Mouse (Mus musculus): Measurements from ENCODE around the gene Svbp. TPM values are rescaled to one million over a fixed set of nuclear protein-coding genes. Genes with fewer than 3 reads are reported as not detected.

Svbp gene
- total RNA-seq (2022) = 10 to 100 TPM; 15.2 to 18.2 (median 16.4) TPM

GRCm38 (mm10) chr4:119194909-119195581 lies at the start of gene Svbp:
Gene Svbp (plus strand): TSS chr4:119195306.
- peak; percentile 56 to 68 for DNase-seq (ENCODE audit: low spot score in 2 of 2)

GRCm38 (mm10) chr4:119146816-119147215 lies 48.3 kb upstream of the Svbp start:
- DNase-seq (ENCODE audit: low spot score in 2 of 2) = no peak

- DNase-seq (ENCODE audit: low spot score in 2 of 2) = no peak
These were observed 47.8 kb upstream of the Svbp start for GRCm38 (mm10) chr4:119147347-119147746.

GRCm38 (mm10) chr4:119148741-119149140 lies 46.4 kb upstream of the Svbp start:
- no peak for DNase-seq (ENCODE audit: low spot score in 2 of 2)

GRCm38 (mm10) chr4:119157186-119157585 lies 37.9 kb upstream of the Svbp start:
- DNase-seq (ENCODE audit: low spot score in 2 of 2) = no peak

- DNase-seq (ENCODE audit: low spot score in 2 of 2) = no peak
These were observed 37.2 kb upstream of the Svbp start for GRCm38 (mm10) chr4:119157891-119158290.

- no peak for DNase-seq (ENCODE audit: low spot score in 2 of 2)
These were observed 33.7 kb upstream of the Svbp start for GRCm38 (mm10) chr4:119161358-119161757.

GRCm38 (mm10) chr4:119162990-119163389 lies 32.1 kb upstream of the Svbp start:
- DNase-seq (ENCODE audit: low spot score in 2 of 2) = no peak

GRCm38 (mm10) chr4:119165916-119166315 lies 29.2 kb upstream of the Svbp start:
- no peak for DNase-seq (ENCODE audit: low spot score in 2 of 2)

- DNase-seq (ENCODE audit: low spot score in 2 of 2) = no peak
These were observed 28.0 kb upstream of the Svbp start for GRCm38 (mm10) chr4:119167068-119167467.

GRCm38 (mm10) chr4:119167663-119168062 lies 27.4 kb upstream of the Svbp start:
- DNase-seq (ENCODE audit: low spot score in 2 of 2) = peak; percentile 67 to 71

GRCm38 (mm10) chr4:119172919-119173650 lies 22.0 kb upstream of the Svbp start:
- no peak for DNase-seq (ENCODE audit: low spot score in 2 of 2)

GRCm38 (mm10) chr4:119173851-119174453 lies 21.2 kb upstream of the Svbp start, which contains the start of gene Zfp691:
Gene Zfp691 (minus strand): TSS chr4:119174195.
- peak; percentile 76 to 97 for DNase-seq (ENCODE audit: low spot score in 2 of 2)

- DNase-seq (ENCODE audit: low spot score in 2 of 2) = no peak
These were observed 17.4 kb upstream of the Svbp start for GRCm38 (mm10) chr4:119177702-119178101.

GRCm38 (mm10) chr4:119178331-119178730 lies 16.8 kb upstream of the Svbp start:
- no peak for DNase-seq (ENCODE audit: low spot score in 2 of 2)

GRCm38 (mm10) chr4:119180133-119180707 lies 14.9 kb upstream of the Svbp start:
- no peak for DNase-seq (ENCODE audit: low spot score in 2 of 2)

GRCm38 (mm10) chr4:119181456-119181855 lies 13.7 kb upstream of the Svbp start:
- DNase-seq (ENCODE audit: low spot score in 2 of 2) = no peak

GRCm38 (mm10) chr4:119183525-119183924 lies 11.6 kb upstream of the Svbp start:
- no peak for DNase-seq (ENCODE audit: low spot score in 2 of 2)

- no peak for DNase-seq (ENCODE audit: low spot score in 2 of 2)
These were observed 9.3 kb upstream of the Svbp start for GRCm38 (mm10) chr4:119185771-119186170.

- no peak for DNase-seq (ENCODE audit: low spot score in 2 of 2)
These were observed 6.9 kb upstream of the Svbp start for GRCm38 (mm10) chr4:119188060-119188785.

- DNase-seq (ENCODE audit: low spot score in 2 of 2) = no peak
These were observed 5.7 kb upstream of the Svbp start for GRCm38 (mm10) chr4:119189392-119189791.
